Mouse (Mus musculus): ENCODE measurements around the gene Rps27rt.

- TF ChIP-seq CTCF (IDR thresholded peaks at IDR 0.05; ENCODE audit: low read depth, low read length) (no peak), POLR2A (IDR thresholded peaks at IDR 0.05; ENCODE audit: extremely low read depth, insufficient read depth, low read length) (no peak)
These were observed 22.9 kb upstream of the Rps27rt start for GRCm38 (mm10) chr9:115005446-115005845.
